Mouse (Mus musculus) left cerebral cortex, postnatal 14 days (tissue): ENCODE measurements around the gene Trappc6b. TPM values are rescaled to one million over a fixed set of nuclear protein-coding genes. Genes with fewer than 3 reads are reported as not detected.

Source experiments
- DNase-seq, 2 experiments: peaks; one replicate each; pipeline ENCODE4 v3.0.0; 2021 to 2022; ENCODE audit warnings: low spot score in 2 of 2, mixed read lengths in 1 of 2
- intact Hi-C: fragments of 180-260 bp; cut with DNase I; formaldehyde crosslinking; loops from one replicate; pipeline ENCODE4 v1.15.1; 2025
- long read RNA-seq, 2 experiments: library from polyadenylated mRNA; stranded (forward); transcript quantifications; one replicate each; pipeline ENCODE4 v2.0.0; 2021
- total RNA-seq, 2 experiments: library from RNA; stranded (reverse); gene quantifications; 2 replicates each; pipeline ENCODE4 v1.2.3; 2021

The Trappc6b gene
- 100 to 1,000 TPM; 107 to 121 TPM for total RNA-seq
- long read RNA-seq, experiment 1, transcript Trappc6b-201 (6 exons, 1,255 nt): major isoform, 80 of 98 reads
- long read RNA-seq, experiment 1, partial matches to known transcripts: 15 of 98 reads
- long read RNA-seq, experiment 1, other reads (novel, unspliced or antisense): 2 of 98 reads
- long read RNA-seq, experiment 2, transcript Trappc6b-201 (6 exons, 1,255 nt): major isoform, 56 of 74 reads
- long read RNA-seq, experiment 2, partial matches to known transcripts: 9 of 74 reads
- long read RNA-seq, experiment 2, other reads (novel, unspliced or antisense): 4 of 74 reads

DNA sequence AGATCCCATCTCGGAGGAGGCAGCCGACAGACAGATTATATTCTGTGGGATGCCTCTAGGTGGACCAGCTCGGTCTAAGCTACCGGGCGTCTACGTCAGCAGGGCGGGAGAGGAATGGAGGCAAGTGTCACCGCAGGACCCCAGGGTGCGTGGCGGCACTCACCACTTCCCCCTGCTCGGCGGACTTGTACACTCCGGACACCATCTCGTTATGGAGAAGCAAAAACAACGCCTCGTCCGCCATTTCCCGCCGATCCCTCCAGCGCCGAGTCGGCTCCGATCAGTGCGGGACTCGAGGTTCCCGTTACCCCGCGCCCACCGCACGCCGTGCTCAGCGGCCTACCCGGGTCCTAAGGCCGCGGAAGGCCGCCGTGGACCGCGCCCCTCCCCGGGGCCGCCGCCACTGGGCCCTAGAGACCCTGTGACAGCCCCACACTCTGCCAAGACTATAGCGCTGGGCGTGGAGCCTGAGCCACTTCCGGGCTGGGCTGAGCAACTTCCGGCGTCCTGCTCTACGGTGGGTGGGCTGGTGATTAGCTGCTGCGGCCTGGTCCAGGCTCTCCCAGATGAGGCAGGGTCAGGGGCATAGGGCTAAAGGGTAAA is at the start of gene Trappc6b:
TSS of gene Trappc6b (minus strand) at position 480 of the 603 bp plus-strand sequence.
- peak; percentile 79 to 81 for DNase-seq
- intact Hi-C loops: loop anchor here (10.0 kb wide), 1 partner anchor 154 kb away; the partner anchor contains the start of gene Fbxo33

- intact Hi-C loops: no loop called here
Observed at GRCm38 (mm10) chr12:59107926-59108325, 46.7 kb upstream of the Trappc6b start.

DNA sequence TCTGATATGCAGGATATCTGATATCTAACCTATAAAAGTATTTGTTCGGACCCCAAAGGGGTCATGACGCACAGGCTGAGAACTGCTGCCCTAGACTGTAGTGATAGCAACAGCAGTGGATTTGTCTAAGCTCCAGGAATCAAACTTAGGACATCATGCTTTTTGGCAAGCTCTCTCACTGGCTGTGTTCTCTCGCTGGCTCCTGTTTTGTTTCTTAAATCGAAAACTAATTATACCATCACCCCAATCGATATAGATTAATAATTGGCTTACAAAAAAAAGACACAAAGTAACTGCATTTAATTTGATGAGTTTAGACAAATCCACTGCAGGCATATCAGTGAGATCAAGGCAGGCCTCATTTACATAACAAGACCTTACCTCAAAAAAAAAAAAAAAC is 45.2 kb upstream of the Trappc6b start:
- no peak for DNase-seq
- intact Hi-C loops: no loop called here

More at GRCm38 (mm10) chr12:59107926-59108325, 46.7 kb upstream of the Trappc6b start:
- no peak for DNase-seq

- no peak for DNase-seq
- intact Hi-C loops: no loop called here
Observed at GRCm38 (mm10) chr12:59105914-59106313, 44.6 kb upstream of the Trappc6b start.

DNA sequence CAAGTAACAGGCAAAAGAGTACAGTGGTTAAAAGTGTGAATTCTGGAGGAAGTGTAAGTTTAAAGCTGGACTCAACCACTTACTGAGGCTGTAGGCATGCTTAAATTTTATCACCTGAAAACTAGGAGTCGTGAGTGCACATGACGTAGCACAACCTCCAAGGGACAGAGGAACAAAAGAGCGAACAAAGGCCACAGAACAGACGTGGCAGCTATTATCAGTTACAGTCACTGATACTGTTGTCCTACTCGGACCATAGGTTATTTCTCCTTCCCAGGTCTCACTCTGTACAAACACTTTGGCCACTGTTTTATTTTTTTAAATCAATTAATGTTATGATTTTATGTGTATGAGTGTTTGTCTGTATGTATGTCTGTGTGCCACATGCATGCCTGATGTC is 43.5 kb upstream of the Trappc6b start:
- DNase-seq: no peak
- intact Hi-C loops: no loop called here

- intact Hi-C loops: no loop called here
- no peak for DNase-seq
Observed at GRCm38 (mm10) chr12:59095104-59096025, 34.1 kb upstream of the Trappc6b start, which contains the start of gene Mia2. Mia2 (plus strand) TSS chr12:59095799.

DNA sequence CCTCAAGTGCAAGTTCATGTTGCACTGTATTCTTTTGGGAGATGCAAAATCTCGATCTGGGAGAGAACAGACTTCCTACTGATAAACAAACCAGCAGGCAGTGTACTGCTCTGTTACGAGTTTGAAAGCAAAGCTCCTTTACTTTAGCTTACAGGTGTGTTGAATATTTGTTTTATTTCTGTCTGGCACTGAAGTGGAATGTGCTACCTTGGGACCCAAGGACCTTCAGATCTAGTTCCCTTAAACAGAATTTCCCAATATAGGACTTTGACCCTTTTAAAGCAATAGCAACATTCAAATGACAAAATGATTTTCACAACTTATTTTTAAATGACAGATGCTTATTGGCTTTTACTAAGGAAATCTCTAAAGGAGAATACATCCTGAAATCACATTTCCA is 32.3 kb upstream of the Trappc6b start:
- DNase-seq: no peak
- intact Hi-C loops: no loop called here

DNA sequence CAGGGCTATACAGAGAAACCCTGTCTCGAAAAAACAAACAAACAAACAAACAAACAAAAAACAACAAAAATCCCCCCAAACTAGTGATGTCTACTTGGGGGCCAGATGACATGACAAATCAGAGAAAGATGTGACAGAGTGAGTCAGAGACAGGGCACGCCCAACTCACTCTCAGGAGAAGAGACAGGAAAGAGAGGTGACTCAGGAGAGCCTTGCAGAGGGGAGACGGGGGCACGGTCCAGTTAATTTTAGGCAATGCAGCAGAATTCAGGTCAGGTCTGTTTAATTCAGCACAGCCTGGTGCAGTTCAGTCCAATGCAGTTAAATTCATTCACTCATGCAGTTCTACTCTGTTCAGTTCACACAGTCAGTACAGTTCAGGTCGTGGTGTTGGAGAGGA is 24.9 kb upstream of the Trappc6b start:
- DNase-seq: no peak
- intact Hi-C loops: no loop called here

GRCm38 (mm10) chr12:59084446-59084845 is 23.2 kb upstream of the Trappc6b start:
- intact Hi-C loops: no loop called here
- no peak for DNase-seq

DNA sequence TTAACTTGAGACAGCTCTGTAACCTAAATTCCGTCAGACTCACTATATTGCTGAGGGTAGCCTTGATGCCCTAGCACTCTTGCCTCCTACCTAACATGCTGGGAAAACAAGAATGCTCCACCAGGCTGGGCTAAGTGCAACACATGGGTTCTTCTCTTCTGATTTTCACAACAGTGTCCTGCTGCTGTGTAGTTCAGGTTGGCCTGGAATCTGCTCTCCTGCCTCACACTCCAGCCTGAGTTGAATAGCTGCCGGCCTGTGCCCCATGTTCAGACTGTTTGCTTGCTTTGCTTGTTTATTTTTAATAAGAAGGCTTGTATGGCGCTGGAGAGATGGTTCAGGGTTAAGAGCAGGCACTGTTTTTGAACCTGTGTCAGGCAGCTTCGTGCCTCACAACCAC is 19.2 kb upstream of the Trappc6b start:
- intact Hi-C loops: no loop called here
- no peak for DNase-seq

GRCm38 (mm10) chr12:59077883-59078282 is 16.6 kb upstream of the Trappc6b start:
- DNase-seq: no peak
- intact Hi-C loops: no loop called here

GRCm38 (mm10) chr12:59076996-59077395 is 15.7 kb upstream of the Trappc6b start:
- DNase-seq: no peak
- intact Hi-C loops: no loop called here

DNA sequence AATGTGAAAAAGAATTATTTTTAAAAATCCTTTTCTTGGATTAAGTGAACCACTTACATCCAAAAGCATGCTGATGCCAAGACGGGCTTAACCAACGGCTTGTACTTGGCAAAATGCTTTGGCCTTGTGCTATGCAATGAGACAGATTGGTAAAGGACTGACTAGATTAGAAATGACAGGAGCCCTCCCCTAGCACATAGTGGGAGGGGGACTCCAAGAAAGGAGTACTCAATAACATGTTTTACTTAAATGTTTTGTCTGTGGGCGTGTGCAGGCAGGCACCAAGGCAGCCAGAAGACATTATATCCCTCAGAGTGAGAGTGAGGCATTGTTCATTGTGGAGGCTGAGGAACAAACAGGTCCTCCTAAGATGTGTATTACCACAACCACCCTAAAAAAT is 12.8 kb upstream of the Trappc6b start:
- DNase-seq: peak; percentile 29 to 49
- intact Hi-C loops: no loop called here

DNA sequence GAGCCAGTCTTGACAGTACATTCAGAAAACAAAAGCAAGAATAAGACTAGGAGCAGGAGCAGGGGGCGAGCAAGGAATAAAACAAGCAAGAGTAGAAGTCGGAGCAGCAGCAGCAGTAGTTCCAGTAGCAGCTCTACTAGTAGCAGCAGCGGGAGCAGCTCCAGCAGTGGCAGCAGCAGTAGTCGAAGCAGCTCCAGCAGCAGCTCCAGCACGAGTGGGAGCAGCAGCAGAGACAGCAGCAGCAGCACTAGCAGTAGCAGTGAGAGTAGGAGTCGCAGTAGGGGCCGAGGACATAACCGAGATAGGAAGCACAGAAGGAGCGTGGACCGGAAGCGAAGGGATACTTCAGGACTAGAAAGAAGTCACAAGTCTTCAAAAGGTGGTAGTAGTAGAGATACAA is 11.0 kb upstream of the Trappc6b start:
- intact Hi-C loops: no loop called here
- DNase-seq: no peak

DNA sequence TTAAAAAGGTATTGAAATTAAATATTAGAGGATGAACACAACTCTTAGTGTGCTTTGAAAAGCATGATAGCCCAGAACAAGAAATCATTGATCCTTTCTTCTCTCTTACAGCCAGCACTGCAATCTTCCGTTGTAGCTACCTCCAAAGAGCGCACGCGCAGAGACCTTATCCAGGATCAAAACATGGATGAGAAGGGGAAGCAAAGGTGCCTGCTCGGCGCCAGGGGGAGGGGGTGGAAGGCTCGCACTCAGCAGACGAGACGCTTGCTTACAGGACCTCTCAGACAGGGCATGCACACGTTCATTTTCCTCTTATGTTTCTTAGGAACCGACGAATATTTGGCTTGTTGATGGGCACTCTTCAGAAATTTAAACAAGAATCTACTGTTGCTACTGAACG is 7.5 kb upstream of the Trappc6b start:
- DNase-seq: no peak
- intact Hi-C loops: loop anchor here (10.0 kb wide), 1 partner anchor 146 kb away; the partner anchor contains the start of gene Fbxo33

DNA sequence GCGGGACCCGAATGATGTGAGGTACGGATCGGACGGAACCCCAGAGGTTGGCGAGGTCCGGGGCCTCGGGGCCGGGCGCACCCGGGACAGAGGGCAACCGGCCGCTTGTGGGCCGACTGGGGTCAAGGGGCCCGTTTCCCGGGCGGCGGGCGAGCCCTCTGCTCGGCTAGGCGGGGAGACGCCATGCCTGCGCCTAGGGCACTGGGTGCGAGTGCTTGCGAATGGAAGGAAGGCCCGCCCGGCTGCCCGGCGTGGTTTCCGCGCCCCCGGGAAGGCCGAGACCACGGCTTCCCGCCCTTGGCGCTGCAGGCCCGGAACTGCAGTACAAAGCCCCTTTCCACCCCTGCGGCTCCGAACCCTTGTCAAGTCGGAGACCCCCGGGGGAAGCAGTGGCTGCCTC is 5.8 kb upstream of the Trappc6b start:
- intact Hi-C loops: loop anchor here (2.0 to 10.0 kb wide), 2 partner anchors 64 to 148 kb away; partner anchors contain the start of gene Fbxo33
- peak in 1 of 2 experiments; percentile 17 for DNase-seq

DNA sequence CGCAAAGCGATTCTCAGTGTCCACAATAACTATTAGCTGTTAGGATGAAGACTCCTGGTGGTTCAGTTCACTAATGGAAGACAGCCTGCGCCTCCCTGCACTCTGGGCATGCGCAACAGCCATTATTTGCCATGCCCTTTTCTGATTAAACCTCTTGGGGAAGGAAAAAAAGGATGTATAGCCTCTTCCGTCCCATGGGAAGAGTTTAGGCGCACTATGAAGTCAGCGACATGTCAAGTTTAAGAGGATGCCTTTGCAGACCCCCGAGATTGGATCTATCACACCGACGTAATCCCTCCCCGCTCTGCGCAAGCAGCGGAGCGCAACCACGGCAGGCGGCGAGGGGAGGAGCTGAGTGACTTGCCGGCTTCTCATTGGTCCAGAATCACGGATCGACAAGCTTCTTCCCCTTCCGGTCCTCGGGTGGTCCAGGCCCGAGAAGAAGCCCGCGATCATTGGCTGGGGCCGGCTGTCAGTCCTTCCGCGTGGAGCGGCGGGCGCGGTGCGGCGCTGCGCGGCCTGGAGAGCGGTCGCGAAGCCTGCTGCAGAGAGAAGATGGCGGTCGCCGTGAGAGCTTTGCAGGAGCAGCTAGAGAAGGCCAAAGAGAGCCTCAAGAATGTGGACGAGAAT is 5.3 kb upstream of the Trappc6b start, which contains the start of gene Pnn:
TSS of gene Pnn (plus strand) at position 437 of the 630 bp plus-strand sequence.
- intact Hi-C loops: loop anchor here (2.0 to 10.0 kb wide), 2 partner anchors 64 to 148 kb away; partner anchors contain the start of gene Fbxo33
- peak; percentile 98 for DNase-seq

DNA sequence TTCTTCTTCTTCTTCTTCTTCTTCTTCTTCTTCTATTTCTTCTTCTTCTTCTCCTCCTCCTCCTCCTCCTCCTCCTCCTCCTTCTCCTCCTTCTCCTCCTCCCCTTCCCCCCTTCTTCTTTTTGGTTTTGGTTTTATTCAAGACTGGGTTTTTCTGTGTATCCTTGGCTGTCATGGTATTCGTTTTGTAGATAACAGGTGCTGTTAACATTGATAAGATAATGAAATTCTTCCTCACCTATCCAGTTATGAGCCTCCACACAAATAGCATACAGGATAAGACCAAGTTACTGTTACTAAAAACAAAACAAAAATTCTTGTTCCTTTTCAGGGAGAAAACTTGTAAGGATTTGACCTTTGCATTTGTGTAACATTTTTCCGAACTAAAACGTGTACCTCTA is 4.5 kb upstream of the Trappc6b start:
- intact Hi-C loops: loop anchor here (2.0 to 10.0 kb wide), 2 partner anchors 65 to 149 kb away; partner anchors contain the start of gene Fbxo33
- DNase-seq: no peak

DNA sequence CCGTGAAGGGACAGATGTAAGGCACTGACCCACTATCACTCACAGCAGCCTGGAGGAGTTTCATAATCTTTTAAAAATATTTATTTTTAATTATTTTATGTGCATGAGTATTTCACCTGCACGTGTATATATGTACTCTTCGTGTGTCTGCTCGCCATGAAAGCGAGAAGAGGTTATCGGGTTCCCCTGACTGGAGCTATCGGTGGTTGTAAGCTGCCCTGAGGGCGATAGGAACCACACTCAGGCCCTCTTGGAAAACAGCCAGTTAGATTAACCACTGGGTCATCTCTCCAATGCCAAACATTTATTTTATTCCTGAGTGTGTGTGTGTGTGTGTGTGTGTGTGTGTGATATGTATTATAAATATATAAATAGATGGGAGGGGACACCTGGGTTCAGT is 3.6 kb upstream of the Trappc6b start:
- intact Hi-C loops: loop anchor here (10.0 kb wide), 1 partner anchor 150 kb away; the partner anchor contains the start of gene Fbxo33
- DNase-seq: no peak
